Mouse (Mus musculus) gastrocnemius, adult 8-10 months (tissue): ENCODE results near the gene Cpeb3. TPM values are rescaled to one million over a fixed set of nuclear protein-coding genes. Genes with fewer than 3 reads are reported as not detected.

Source experiments
- DNase-seq, 2 experiments: peaks; one replicate each; pipeline ENCODE4 v3.0.0; 2022; ENCODE audit warnings: low spot score in 2 of 2
- total RNA-seq, 4 experiments: library from RNA; stranded (reverse); gene quantifications; 2 replicates each; pipeline ENCODE4 v1.2.4; 2022

Cpeb3 gene
- total RNA-seq, 4 experiments from 2014 or later, result 59.4 to 62.5 (median 61.2) TPM

- no peak for DNase-seq
These were observed 118.0 kb downstream of the Cpeb3 start for GRCm38 (mm10) chr19:37090146-37091061.

GRCm38 (mm10) chr19:37088043-37088748 is 120.2 kb downstream of the Cpeb3 start:
- no peak for DNase-seq

- no peak for DNase-seq
These were observed 123.9 kb downstream of the Cpeb3 start for GRCm38 (mm10) chr19:37084546-37084945.

- no peak for DNase-seq
These were observed 126.9 kb downstream of the Cpeb3 start for GRCm38 (mm10) chr19:37081467-37081866.

GRCm38 (mm10) chr19:37079151-37079550 is 129.2 kb downstream of the Cpeb3 start:
- DNase-seq, result no peak

GRCm38 (mm10) chr19:37078571-37078970 is 129.8 kb downstream of the Cpeb3 start:
- peak; percentile 26 to 35 for DNase-seq

- DNase-seq, result peak; percentile 63 to 81
These were observed 130.3 kb downstream of the Cpeb3 start for GRCm38 (mm10) chr19:37078064-37078463.

- peak; percentile 45 to 49 for DNase-seq
These were observed 131.1 kb downstream of the Cpeb3 start for GRCm38 (mm10) chr19:37077258-37077657.

GRCm38 (mm10) chr19:37076646-37077045 is 131.8 kb downstream of the Cpeb3 start:
- no peak for DNase-seq

GRCm38 (mm10) chr19:37076116-37076515 is 132.3 kb downstream of the Cpeb3 start:
- no peak for DNase-seq

- no peak for DNase-seq
These were observed 132.7 kb downstream of the Cpeb3 start for GRCm38 (mm10) chr19:37075690-37076089.

GRCm38 (mm10) chr19:37074726-37075125 is 133.7 kb downstream of the Cpeb3 start:
- no peak for DNase-seq

GRCm38 (mm10) chr19:37074276-37074675 is 134.1 kb downstream of the Cpeb3 start:
- no peak for DNase-seq

- no peak for DNase-seq
These were observed 135.4 kb downstream of the Cpeb3 start for GRCm38 (mm10) chr19:37072871-37073629.

GRCm38 (mm10) chr19:37069243-37069642 is 139.2 kb downstream of the Cpeb3 start:
- DNase-seq, result no peak

- DNase-seq, result no peak
These were observed 148.3 kb downstream of the Cpeb3 start for GRCm38 (mm10) chr19:37060078-37060477.

- DNase-seq, result peak; percentile 24 to 47
These were observed 148.8 kb downstream of the Cpeb3 start for GRCm38 (mm10) chr19:37059623-37060022.

- DNase-seq, result no peak
These were observed 151.1 kb downstream of the Cpeb3 start for GRCm38 (mm10) chr19:37057161-37057905.

GRCm38 (mm10) chr19:37055976-37056556 is 152.3 kb downstream of the Cpeb3 start:
- DNase-seq, result no peak

GRCm38 (mm10) chr19:37050643-37051345 is 157.6 kb downstream of the Cpeb3 start:
- no peak for DNase-seq
